11 mouse cellular contexts compared by ENCODE assay signal in the genomic region with DNA sequence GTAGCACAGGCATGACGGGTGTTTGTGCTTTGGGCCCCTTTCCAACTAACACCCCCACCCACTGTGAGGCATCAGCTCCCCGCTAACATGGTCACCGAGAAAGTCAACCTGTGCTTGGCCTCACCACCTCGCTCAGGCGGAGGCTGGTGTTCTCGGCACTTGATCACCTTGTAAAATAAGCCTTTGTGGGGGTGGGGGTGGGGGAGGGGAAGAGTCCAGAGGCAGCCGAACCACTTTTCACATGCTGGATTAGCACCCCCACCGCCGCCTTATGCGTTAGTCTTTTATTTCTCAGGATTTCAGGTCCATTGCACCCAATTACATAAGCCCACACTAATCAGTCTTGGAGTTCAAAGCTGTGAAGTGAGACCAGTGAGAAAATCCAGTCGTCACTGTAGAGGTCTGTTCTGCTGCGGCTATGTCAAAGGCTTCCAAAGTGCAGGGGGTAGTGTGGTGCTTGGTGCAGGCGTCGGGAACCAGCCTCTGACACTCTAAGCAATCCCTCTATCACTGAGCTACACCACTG. TPM values are rescaled to one million over a fixed set of nuclear protein-coding genes. Genes with fewer than 3 reads are reported as not detected.
A peak's percentile ranks its signal among the peaks of the same experiment; 100 is the strongest.
DNase-seq lines count a peak whose midpoint lies in the region; ATAC-seq lines count a peak whose summit lies in the region.
"Had no signal": no experiment of that assay in that cellular context is flagged by ENCODE, and none has a peak within 500 bp of the region (broad histone marks: within the 10 kb centered on the region; RNA-seq: fewer than 3 reads in every experiment).

No protein-coding gene starts in this region.

- no peaks in the 10 kb centered on the region for H3K27me3 ChIP-seq in heart, embryonic 13.5 days (replicated peaks)
- H3K27me3 ChIP-seq in forebrain, embryonic 11.5 days (ENCODE audit: control insufficient read depth, insufficient read depth, low read length), result no peaks in the 10 kb centered on the region
- H3K27me3 ChIP-seq in limb, embryonic 15.5 days, result no peaks in the 10 kb centered on the region
- H3K27me3 ChIP-seq: embryonic facial prominence, embryonic 12.5 days had no signal

- H3K4me2 ChIP-seq in heart, embryonic 13.5 days, result peak overlapping the region; percentile 44
- no peak overlapping the region for H3K4me2 ChIP-seq in forebrain, embryonic 11.5 days (ENCODE audit: low read depth, low read length, severe bottlenecking)
- H3K4me2 ChIP-seq in limb, embryonic 15.5 days, result 0 out of 2 replicates have a peak overlapping the region, but pooled peaks have one; percentile 7
- H3K4me2 ChIP-seq: embryonic facial prominence, embryonic 12.5 days had no signal

- no peaks in the 10 kb centered on the region for H3K9me3 ChIP-seq in heart, embryonic 13.5 days
- no peaks in the 10 kb centered on the region for H3K9me3 ChIP-seq in forebrain, embryonic 11.5 days (ENCODE audit: control insufficient read depth, low read length)
- H3K9me3 ChIP-seq in limb, embryonic 15.5 days, result no peaks in the 10 kb centered on the region
- H3K9me3 ChIP-seq: embryonic facial prominence, embryonic 12.5 days had no signal

- H3K4me1 ChIP-seq in heart, embryonic 13.5 days, result peaks cover 44% of the 10 kb centered on the region
- no peaks in the 10 kb centered on the region; the same call in 1 of the 2 replicates for H3K4me1 ChIP-seq in forebrain, embryonic 11.5 days (replicated peaks; ENCODE audit: control insufficient read depth, insufficient read depth, low read length)
- H3K4me1 ChIP-seq in limb, embryonic 15.5 days, result peaks cover 23% of the 10 kb centered on the region

- H3K27ac ChIP-seq in heart, embryonic 13.5 days (replicated peaks), result no peak overlapping the region
- H3K27ac ChIP-seq in forebrain, embryonic 11.5 days (ENCODE audit: low read depth, low read length), result no peak overlapping the region
- H3K27ac ChIP-seq in limb, embryonic 15.5 days, result no peak overlapping the region; the same call in 1 of the 2 replicates
- H3K27ac ChIP-seq: embryonic facial prominence, embryonic 12.5 days had no signal

- peak overlapping the region; percentile 19; the same call in 1 of the 2 replicates for H3K9ac ChIP-seq in heart, embryonic 13.5 days
- H3K9ac ChIP-seq in forebrain, embryonic 11.5 days (ENCODE audit: low read length), result no peak overlapping the region
- H3K9ac ChIP-seq in limb, embryonic 15.5 days, result no peak overlapping the region
- H3K9ac ChIP-seq: embryonic facial prominence, embryonic 12.5 days had no signal

- H3K36me3 ChIP-seq in heart, embryonic 13.5 days, result 0 out of 2 replicates have a peak, but pooled peaks cover 5% of the 10 kb centered on the region
- no peaks in the 10 kb centered on the region; the same call in 1 of the 2 replicates for H3K36me3 ChIP-seq in forebrain, embryonic 11.5 days (ENCODE audit: control insufficient read depth, insufficient read depth, low read length)
- peaks cover 8% of the 10 kb centered on the region; the same call in 1 of the 2 replicates for H3K36me3 ChIP-seq in limb, embryonic 15.5 days
- H3K36me3 ChIP-seq: embryonic facial prominence, embryonic 12.5 days had no signal

- no peak for ATAC-seq in heart, embryonic 13.5 days (ENCODE audit: extremely low read depth, insufficient number of reproducible peaks, low FRiP score, low TSS enrichment)
- ATAC-seq in forebrain, embryonic 11.5 days (replicated peaks; ENCODE audit: low FRiP score), result peak; percentile 89
- ATAC-seq in limb, embryonic 15.5 days (ENCODE audit: insufficient number of reproducible peaks, low FRiP score, low TSS enrichment, low read depth), result 0 out of 2 replicates have a peak, but pooled peaks have one; percentile 28
- ATAC-seq in inflammation-experienced regulatory T-cells, adult 6 months, result no peak

- WGBS in heart, embryonic 13.5 days, result 33% methylated on average over 14 of the region's 14 CpGs
- WGBS in forebrain, embryonic 11.5 days, result 16% methylated on average over 14 of the region's 14 CpGs
- 20% methylated on average over 14 of the region's 14 CpGs for WGBS in limb, embryonic 15.5 days

- H3K4me3 ChIP-seq in heart, embryonic 13.5 days, result no peak overlapping the region
- H3K4me3 ChIP-seq in forebrain, embryonic 11.5 days (ENCODE audit: low read depth, low read length), result no peak overlapping the region
- no peak overlapping the region for H3K4me3 ChIP-seq in limb, embryonic 15.5 days
- H3K4me3 ChIP-seq: embryonic facial prominence, embryonic 12.5 days had no signal

- no peak for DNase-seq in heart, postnatal 4 days
- peak; percentile 42 to 61 for DNase-seq in B cell, adult 2 months
- DNase-seq in forebrain, embryonic 11.5 days (ENCODE audit: low spot score), result peak; percentile 65
- DNase-seq in right cerebral cortex, postnatal 25 days, result no peak
- DNase-seq in layer of hippocampus, adult 18-20 months (ENCODE audit: low spot score in 2 of 2), result no peak
- DNase-seq: adrenal gland, postnatal 36 days had no signal

RNA-seq across cellular contexts. Expression of gene Rassf2, which starts 36.4 kb away (rescaled TPM):
- 5.5 and 5.8 TPM in 2 replicates for polyA plus RNA-seq in heart, embryonic 13.5 days (2015; fragmentation: Nextera tagmentation; extraction: Ambion mirVana)
- 10 to 100 TPM; 13.7 to 15.2 TPM for total RNA-seq in heart, postnatal 4 days (2021)
- 35.3 and 36.3 TPM in 2 replicates for polyA plus RNA-seq in forebrain, embryonic 11.5 days (2014; fragmentation: Nextera tagmentation; extraction: Ambion mirVana)
- polyA plus RNA-seq in limb, embryonic 15.5 days (2015; fragmentation: Nextera tagmentation; extraction: Ambion mirVana), result 16.2 and 18.4 TPM in 2 replicates
- 10 to 100 TPM; 78.8 to 88.1 (median 87.3) TPM for polyA plus RNA-seq in inflammation-experienced regulatory T-cells, adult 6 months (2017; shearing (Covaris generic))
- total RNA-seq in layer of hippocampus, adult 18-20 months (2021), result 10 to 100 TPM; 45.5 to 52.1 TPM

RNA-seq across cellular contexts. Expression of gene Prnd, which starts 43.0 kb away (rescaled TPM):
- polyA plus RNA-seq in heart, embryonic 13.5 days (2015; fragmentation: Nextera tagmentation; extraction: Ambion mirVana), result 18.4 and 19.0 TPM in 2 replicates
- total RNA-seq in heart, postnatal 4 days (2021), result 10 to 100 TPM; 17.6 to 22.9 TPM
- polyA plus RNA-seq in forebrain, embryonic 11.5 days (2014; fragmentation: Nextera tagmentation; extraction: Ambion mirVana), result 4.5 and 5.0 TPM in 2 replicates
- 49.7 and 54.0 TPM in 2 replicates for polyA plus RNA-seq in limb, embryonic 15.5 days (2015; fragmentation: Nextera tagmentation; extraction: Ambion mirVana)
- polyA plus RNA-seq in inflammation-experienced regulatory T-cells, adult 6 months (2017; shearing (Covaris generic)), result under 1 TPM in 1 of 3 experiments, not detected in 2; 0.30 TPM
- total RNA-seq in layer of hippocampus, adult 18-20 months (2021), result not detected
- total RNA-seq: granulocyte monocyte progenitor cell, adult 5-6 weeks had no signal

Comparison
In these comparisons a context has a peak if more than half of its experiments do, and no peak if none do; other contexts are left out.
1. ATAC-seq: peak in forebrain, embryonic 11.5 days (single experiment) and limb, embryonic 15.5 days (single experiment); none in heart, embryonic 13.5 days (single experiment) and inflammation-experienced regulatory T-cells, adult 6 months (single experiment).
2. DNase-seq: peak in B cell, adult 2 months (2 of 2) and forebrain, embryonic 11.5 days (single experiment); none in heart, postnatal 4 days (single experiment), right cerebral cortex, postnatal 25 days (single experiment) and layer of hippocampus, adult 18-20 months (0 of 2).